Mouse (Mus musculus) frontal cortex, postnatal 14 days (tissue): Measurements from ENCODE around the gene Lrrc75b.

ENCODE experiments used
- DNase-seq, 2 experiments: peaks; one replicate each; pipeline ENCODE4 v3.0.0; 2022; ENCODE audit warnings: low spot score in 2 of 2

The Lrrc75b gene

DNA sequence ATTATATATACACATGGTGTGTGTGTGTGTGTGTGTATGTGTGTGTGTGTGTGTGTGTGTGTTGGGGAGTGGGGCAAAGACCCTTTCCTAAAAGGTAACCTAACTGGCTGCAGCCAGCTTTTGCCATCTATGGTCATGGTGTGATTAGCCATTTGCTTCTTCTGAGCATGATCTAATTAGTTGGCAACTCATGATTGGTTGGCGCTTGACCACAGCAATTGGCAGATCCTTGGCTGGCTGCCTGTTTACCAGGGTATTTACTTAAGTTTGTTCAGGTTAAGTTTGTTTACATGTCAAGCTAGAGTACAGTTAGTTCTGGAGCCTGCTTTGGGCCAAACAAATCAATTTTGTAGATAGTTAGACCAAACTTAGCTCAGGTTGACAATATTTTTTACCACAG lies 58.5 kb downstream of the Lrrc75b start:
- DNase-seq, result no peak

DNA sequence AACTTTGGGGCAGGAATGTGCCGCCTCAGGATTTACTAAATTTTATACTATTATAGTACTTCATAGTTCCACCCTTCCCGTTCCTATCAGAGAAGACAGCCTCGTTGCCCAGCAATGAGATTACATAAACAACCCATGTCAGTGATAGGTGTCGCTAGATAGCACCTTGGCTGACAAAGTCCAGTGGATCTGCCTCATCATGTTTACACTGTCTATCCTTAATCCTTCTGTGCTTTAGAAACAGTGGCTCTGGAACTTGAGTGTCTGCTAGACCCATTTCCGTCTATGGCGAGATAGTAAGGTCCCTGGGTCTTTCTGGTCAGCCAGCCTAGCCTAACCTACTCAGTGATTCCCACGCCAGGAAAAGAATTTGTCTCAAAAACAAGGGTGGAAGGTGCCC lies 59.8 kb downstream of the Lrrc75b start:
- DNase-seq, result no peak
